Mouse (Mus musculus) hindbrain, postnatal 0 days (tissue): ENCODE results near the gene Zdhhc17. TPM values are rescaled to one million over a fixed set of nuclear protein-coding genes. Genes with fewer than 3 reads are reported as not detected.

Source experiments
- ATAC-seq: fragments of 200-750 bp; cut with Nextera tagmentation; 2 replicates; pipeline ENCODE4 v1.8.0; 2017; ENCODE audit warnings: mild to moderate bottlenecking, moderate TSS enrichment, moderate library complexity
- DNase-seq: peaks from one replicate; pipeline ENCODE4 v3.0.0-alpha.2; 2015; ENCODE audit warnings: low spot score
- H3K27ac ChIP-seq: fragments of 300-500 bp; sonication (generic); 2 replicates; pipeline ENCODE4 v1.5.1; 2014; ENCODE audit warnings: mild to moderate bottlenecking
- H3K27me3 ChIP-seq: fragments of 300-500 bp; sonication (generic); 2 replicates; pipeline ENCODE4 v1.6.1; 2014; ENCODE audit warnings: low read length, mixed read lengths; ENCODE audit not compliant: insufficient read depth
- H3K36me3 ChIP-seq: fragments of 300-500 bp; sonication (generic); 2 replicates; pipeline ENCODE4 v1.6.1; 2014; ENCODE audit warnings: low read length, mixed read lengths; ENCODE audit not compliant: insufficient read depth
- H3K4me1 ChIP-seq: fragments of 300-500 bp; sonication (generic); 2 replicates; pipeline ENCODE4 v1.6.1; 2014; ENCODE audit warnings: antibody characterized with exemption, low read length, mixed read lengths; ENCODE audit not compliant: insufficient read depth
- H3K4me2 ChIP-seq: fragments of 300-500 bp; sonication (generic); 2 replicates; pipeline ENCODE4 v1.6.1; 2014; ENCODE audit warnings: low read depth, mild to moderate bottlenecking, low read length, moderate library complexity, mixed read lengths
- H3K4me3 ChIP-seq: fragments of 300-500 bp; sonication (generic); 2 replicates; pipeline ENCODE4 v1.5.1; 2014; ENCODE audit warnings: low read length
- H3K9ac ChIP-seq: fragments of 300-500 bp; sonication (generic); replicated peaks from 2 replicates; pipeline ENCODE4 v1.6.1; 2014; ENCODE audit warnings: mild to moderate bottlenecking, low read length, moderate library complexity, mixed read lengths
- H3K9me3 ChIP-seq: fragments of 300-500 bp; sonication (generic); 2 replicates; pipeline ENCODE4 v1.6.1; 2016; ENCODE audit warnings: low read length, mixed read lengths
- CTCF ChIP-seq: IDR thresholded peaks from 2 replicates; pipeline ENCODE4 v1.5.1; 2016; ENCODE audit warnings: antibody characterized with exemption, control low read depth, low read depth
- WGBS: fragments of 180-500 bp; shearing (Covaris S2); extraction: QIAGEN DNeasy Blood & Tissue Kit; methylation state at CpG from one replicate; pipeline ENCODE4 v1.1.7; 2014; 5-methylcytosine and 5-hydroxymethylcytosine counted together
- polyA plus RNA-seq: library from polyadenylated mRNA; unstranded; fragments of >200 nt; fragmentation: Nextera tagmentation; extraction: Ambion mirVana; gene quantifications from 2 replicates; pipeline ENCODE4 v1.2.1, GENCODE M21; 2015
- total RNA-seq: library from RNA; depleted of rRNA; stranded (reverse); fragments of >200 nt; gene quantifications from 2 replicates; pipeline ENCODE4 v1.2.3, GENCODE M21; 2014

Zdhhc17 gene
- total and polyA plus RNA-seq, 2 experiments from 2014 or later = 44.8 to 45.1 TPM

DNA sequence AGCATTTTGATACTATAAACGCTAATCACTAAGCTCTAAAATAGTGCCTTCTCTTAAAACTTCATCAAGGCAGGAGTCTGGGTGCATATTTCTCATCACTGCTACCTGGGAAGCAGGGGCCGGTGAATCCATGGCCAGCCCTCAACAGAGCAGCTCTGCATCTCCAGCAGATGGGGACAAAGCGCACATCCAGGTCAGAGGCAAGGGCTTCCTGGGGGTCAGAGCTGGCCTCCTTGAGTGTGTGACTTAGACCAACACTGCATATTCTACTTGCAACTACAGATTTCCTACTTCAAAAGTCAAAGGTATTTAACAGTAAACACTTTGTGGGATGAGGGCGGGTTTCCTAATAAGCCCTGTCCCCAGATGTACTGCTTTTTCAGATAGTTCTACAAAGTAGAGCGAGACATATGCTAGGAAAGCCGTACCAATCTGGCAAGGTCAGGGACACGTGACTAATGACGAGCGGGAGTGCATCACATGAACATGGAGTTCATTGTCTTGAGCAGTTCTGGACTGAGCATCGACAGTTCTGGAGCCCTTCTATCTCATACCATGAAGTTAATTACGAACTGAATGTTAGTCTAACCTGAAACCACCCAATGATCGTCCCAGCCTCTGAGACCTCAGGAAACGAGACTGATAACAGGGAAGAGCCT is 69.1 kb downstream of the Zdhhc17 start:
- ATAC-seq = no peak
- Histone ChIP-seq H3K9me3 (no peaks in the 10 kb centered on the region), H3K4me2 (no peak overlapping the region), H3K36me3 (peaks cover 20% of the 10 kb centered on the region; the same call in 1 of the 2 replicates), H3K4me1 (no peaks in the 10 kb centered on the region), H3K27ac (no peak overlapping the region), H3K4me3 (no peak overlapping the region), H3K9ac (no peak overlapping the region), H3K27me3 (no peaks in the 10 kb centered on the region)
- WGBS = 86% methylated on average over 13 of the region's 13 CpGs
- peak; percentile 16; the same call in 1 of the 2 replicates for TF ChIP-seq CTCF
- DNase-seq = no peak

DNA sequence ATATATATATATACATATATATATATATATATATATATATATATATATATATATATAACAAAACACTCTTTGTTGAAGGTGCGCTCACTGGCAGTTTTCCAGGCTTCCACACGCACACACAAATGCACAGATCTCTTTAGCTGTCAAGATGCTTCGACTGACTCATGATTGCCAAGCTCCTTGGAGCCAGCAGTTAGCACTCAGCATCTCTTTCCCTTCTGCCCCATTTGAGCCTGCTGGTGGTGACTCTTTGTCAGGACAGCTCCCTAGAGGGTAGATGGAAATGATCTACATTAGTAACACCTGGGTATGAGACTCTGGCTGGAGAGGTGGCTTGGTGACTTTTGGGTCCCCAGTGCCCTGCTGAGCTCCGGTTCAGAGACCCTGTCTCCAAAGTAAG is 70.2 kb downstream of the Zdhhc17 start:
- Histone ChIP-seq H3K36me3 (peaks cover 20% of the 10 kb centered on the region; the same call in 1 of the 2 replicates), H3K4me1 (no peaks in the 10 kb centered on the region), H3K4me3 (no peak overlapping the region), H3K27ac (no peak overlapping the region), H3K9me3 (no peaks in the 10 kb centered on the region), H3K4me2 (no peak overlapping the region), H3K9ac (no peak overlapping the region), H3K27me3 (no peaks in the 10 kb centered on the region)
- ATAC-seq (peak; percentile 37; the same call in 1 of the 2 replicates), DNase-seq (peak; percentile 53)
- TF ChIP-seq CTCF = no peak
- 50% methylated on average over 4 of the region's 4 CpGs for WGBS

DNA sequence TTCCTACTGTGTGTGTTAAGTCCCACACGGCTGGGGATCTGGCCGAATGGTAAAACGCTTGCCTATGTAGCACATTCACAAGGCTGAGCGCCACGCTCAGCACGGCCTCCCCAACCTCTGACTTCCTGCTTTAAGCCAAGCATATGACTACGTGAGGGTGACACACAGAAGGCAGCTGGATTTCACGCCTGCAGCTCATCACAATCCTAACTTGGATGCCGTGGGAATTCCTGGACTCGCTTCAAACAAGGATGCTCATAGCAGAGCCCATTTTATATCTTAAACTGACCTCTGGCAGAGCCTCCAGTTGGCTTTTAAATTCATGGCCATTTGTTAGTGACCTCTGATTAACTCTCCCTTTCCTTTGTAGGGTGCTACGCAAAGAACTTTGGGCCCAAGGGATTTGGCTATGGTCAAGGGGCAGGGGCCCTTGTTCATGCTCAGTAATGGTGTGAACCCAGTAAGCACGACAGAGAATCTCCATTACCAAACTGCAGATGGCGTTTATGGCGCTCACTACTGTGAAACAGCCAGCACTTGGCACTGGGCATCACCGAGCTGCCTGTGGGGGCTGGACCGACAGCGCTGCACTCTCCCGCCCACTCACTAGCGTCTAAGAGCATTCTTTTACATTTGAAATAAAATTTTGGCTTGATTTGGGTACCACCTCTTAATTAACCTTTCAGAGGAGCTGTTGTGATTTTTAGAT is 70.9 kb downstream of the Zdhhc17 start:
- Histone ChIP-seq H3K27ac (0 out of 2 replicates have a peak overlapping the region, but pooled peaks have one; percentile 45), H3K4me3 (no peak overlapping the region), H3K4me1 (no peaks in the 10 kb centered on the region), H3K27me3 (no peaks in the 10 kb centered on the region), H3K4me2 (no peak overlapping the region), H3K36me3 (peaks cover 20% of the 10 kb centered on the region; the same call in 1 of the 2 replicates), H3K9me3 (no peaks in the 10 kb centered on the region), H3K9ac (no peak overlapping the region)
- DNase-seq (peak; percentile 64), ATAC-seq (peak; percentile 72; the same call in 1 of the 2 replicates)
- TF ChIP-seq CTCF = no peak; the same call in 1 of the 2 replicates
- 66% methylated on average over 19 of the region's 19 CpGs for WGBS

DNA sequence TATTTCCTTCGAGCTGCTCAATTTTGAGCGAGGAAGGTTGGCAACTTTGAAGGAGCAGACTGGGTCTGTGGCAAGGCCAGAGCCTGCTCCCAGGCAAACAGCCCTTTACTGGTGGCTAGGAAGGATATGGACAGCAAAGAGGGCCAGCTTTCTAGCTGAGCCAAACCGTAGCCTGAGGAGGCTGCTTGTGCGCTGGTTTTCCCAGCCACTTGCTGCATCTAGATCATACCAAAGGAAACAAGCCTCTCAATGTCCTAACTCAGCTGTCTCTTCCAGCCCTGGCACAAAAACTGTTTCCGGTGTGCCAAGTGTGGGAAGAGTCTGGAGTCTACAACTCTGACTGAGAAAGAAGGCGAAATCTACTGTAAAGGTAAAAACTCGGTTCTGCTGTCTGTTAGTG is 71.6 kb downstream of the Zdhhc17 start:
- Histone ChIP-seq H3K4me1 (no peaks in the 10 kb centered on the region), H3K27me3 (no peaks in the 10 kb centered on the region), H3K4me3 (no peak overlapping the region), H3K9ac (no peak overlapping the region), H3K9me3 (no peaks in the 10 kb centered on the region), H3K27ac (peak overlapping the region; percentile 45; the same call in 1 of the 2 replicates), H3K36me3 (peaks cover 20% of the 10 kb centered on the region; the same call in 1 of the 2 replicates), H3K4me2 (no peak overlapping the region)
- TF ChIP-seq CTCF = no peak
- ATAC-seq (no peak), DNase-seq (no peak)
- 83% methylated on average over 7 of the region's 7 CpGs for WGBS

DNA sequence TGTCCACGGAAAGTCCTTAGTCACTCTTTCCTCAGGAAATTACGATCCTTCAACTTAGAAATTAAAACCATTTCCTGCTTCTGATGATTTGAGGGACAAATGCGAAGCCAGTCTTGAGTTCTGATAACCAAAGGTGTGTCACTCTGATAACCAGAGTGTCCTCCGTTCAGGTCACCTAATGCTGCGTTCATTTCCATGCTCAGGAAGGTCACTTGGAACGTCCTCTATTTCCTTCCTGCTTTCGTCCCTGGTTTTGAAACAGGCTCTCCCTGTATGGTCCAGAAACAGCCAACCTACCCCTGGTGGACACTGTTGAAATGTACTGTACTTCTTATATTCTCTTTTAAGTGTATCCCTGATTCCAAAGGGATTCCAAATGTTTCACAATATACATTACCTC is 74.3 kb downstream of the Zdhhc17 start:
- Histone ChIP-seq H3K4me1 (peaks cover 13% of the 10 kb centered on the region; the same call in 1 of the 2 replicates), H3K9ac (no peak overlapping the region), H3K4me3 (no peak overlapping the region), H3K4me2 (no peak overlapping the region), H3K36me3 (0 out of 2 replicates have a peak, but pooled peaks cover 6% of the 10 kb centered on the region), H3K27me3 (no peaks in the 10 kb centered on the region), H3K27ac (no peak overlapping the region), H3K9me3 (no peaks in the 10 kb centered on the region)
- peak; percentile 44 for TF ChIP-seq CTCF
- WGBS = 82% methylated on average over 7 of the region's 7 CpGs
- ATAC-seq (no peak), DNase-seq (no peak)

DNA sequence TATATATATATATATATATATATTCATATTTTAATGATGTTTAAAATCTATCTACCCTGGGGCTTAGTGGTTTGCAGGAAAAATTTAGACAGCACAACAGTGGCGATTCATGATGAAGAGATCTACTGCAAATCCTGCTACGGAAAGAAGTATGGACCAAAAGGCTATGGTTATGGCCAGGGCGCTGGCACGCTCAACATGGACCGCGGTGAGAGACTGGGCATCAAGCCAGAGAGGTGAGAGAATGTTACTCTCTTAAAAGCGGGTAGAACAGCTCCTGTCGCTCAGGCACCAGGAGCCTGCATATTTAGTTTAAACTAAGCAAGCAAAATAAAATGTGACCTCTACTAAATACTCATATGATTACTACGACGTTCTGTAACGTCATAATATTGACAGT is 74.9 kb downstream of the Zdhhc17 start:
- no peak for ATAC-seq
- WGBS = 84% methylated on average over 11 of the region's 11 CpGs
- no peak for TF ChIP-seq CTCF

DNA sequence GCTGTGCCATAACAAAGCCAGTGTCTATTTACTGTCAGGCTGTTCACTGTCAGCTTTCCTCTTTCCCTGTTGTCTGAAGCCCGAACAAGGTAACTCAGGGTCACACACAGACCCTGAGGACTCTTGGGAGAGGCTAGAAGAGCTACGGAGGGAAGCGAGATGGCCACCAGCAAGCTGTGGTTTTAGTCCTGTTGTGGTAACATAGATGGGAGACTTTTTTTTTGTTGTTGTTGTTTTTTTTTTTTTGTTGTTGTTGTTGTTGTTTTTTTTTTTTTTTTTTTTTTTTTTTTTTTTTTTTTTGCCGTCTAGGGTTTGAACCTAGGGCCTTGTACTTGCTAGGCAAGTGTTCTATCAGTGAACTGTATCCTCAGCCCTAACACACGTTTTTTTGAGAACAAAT is 76.4 kb downstream of the Zdhhc17 start:
- Histone ChIP-seq H3K27me3 (no peaks in the 10 kb centered on the region), H3K4me1 (peaks cover 20% of the 10 kb centered on the region), H3K9ac (no peak overlapping the region), H3K4me2 (no peak overlapping the region), H3K4me3 (no peak overlapping the region), H3K9me3 (no peaks in the 10 kb centered on the region), H3K27ac (no peak overlapping the region), H3K36me3 (0 out of 2 replicates have a peak, but pooled peaks cover 5% of the 10 kb centered on the region)
- TF ChIP-seq CTCF = no peak
- DNase-seq (no peak), ATAC-seq (no peak)
- 74% methylated on average over 5 of the region's 5 CpGs for WGBS

More for the DNA sequence above, 74.9 kb downstream of the Zdhhc17 start:
- Histone ChIP-seq H3K4me3 (no peak overlapping the region), H3K27ac (no peak overlapping the region), H3K27me3 (no peaks in the 10 kb centered on the region), H3K9ac (no peak overlapping the region), H3K4me1 (peaks cover 14% of the 10 kb centered on the region), H3K4me2 (no peak overlapping the region), H3K36me3 (0 out of 2 replicates have a peak, but pooled peaks cover 6% of the 10 kb centered on the region), H3K9me3 (no peaks in the 10 kb centered on the region)
- DNase-seq = no peak
